Mouse (Mus musculus) lung, embryonic 14.5 days (tissue): Measurements from ENCODE around the gene Tab2. TPM values are rescaled to one million over a fixed set of nuclear protein-coding genes. Genes with fewer than 3 reads are reported as not detected.

ENCODE experiments used
- ATAC-seq: fragments of 200-750 bp; cut with Nextera tagmentation; 2 replicates; pipeline ENCODE4 v1.8.0; 2017; ENCODE audit warnings: mild to moderate bottlenecking, moderate TSS enrichment, moderate library complexity; ENCODE audit not compliant: insufficient read depth
- DNase-seq: peaks from one replicate; pipeline ENCODE4 v3.0.0-alpha.2; 2015
- H3K27ac ChIP-seq: fragments of 300-500 bp; sonication (generic); 2 replicates; pipeline ENCODE4 v1.5.1; 2014; ENCODE audit warnings: low read depth, mild to moderate bottlenecking, moderate library complexity
- H3K27me3 ChIP-seq: fragments of 300-500 bp; sonication (generic); 2 replicates; pipeline ENCODE4 v1.6.1; 2014; ENCODE audit warnings: low read length, control low read depth; ENCODE audit not compliant: insufficient read depth
- H3K36me3 ChIP-seq: fragments of 300-500 bp; sonication (generic); 2 replicates; pipeline ENCODE4 v1.6.1; 2014; ENCODE audit warnings: control low read depth; ENCODE audit not compliant: insufficient read depth
- H3K4me1 ChIP-seq: fragments of 300-500 bp; sonication (generic); 2 replicates; pipeline ENCODE4 v1.6.1; 2014; ENCODE audit warnings: antibody characterized with exemption, control low read depth; ENCODE audit not compliant: insufficient read depth
- H3K4me2 ChIP-seq: fragments of 300-500 bp; sonication (generic); 2 replicates; pipeline ENCODE4 v1.6.1; 2014; ENCODE audit warnings: mild to moderate bottlenecking
- H3K4me3 ChIP-seq: fragments of 300-500 bp; sonication (generic); 2 replicates; pipeline ENCODE4 v1.5.1; 2014; ENCODE audit warnings: low read depth, low read length
- H3K9ac ChIP-seq: fragments of 300-500 bp; sonication (generic); 2 replicates; pipeline ENCODE4 v1.6.1; 2014
- H3K9me3 ChIP-seq: fragments of 300-500 bp; sonication (generic); 2 replicates; pipeline ENCODE4 v1.6.1; 2016; ENCODE audit warnings: low read depth, low read length, control low read depth
- CTCF ChIP-seq: IDR thresholded peaks from 2 replicates; pipeline ENCODE4 v1.5.1; 2016; ENCODE audit warnings: antibody characterized with exemption, low read depth
- whole genome bisulfite sequencing: fragments of 180-500 bp; shearing (Covaris S2); extraction: QIAGEN DNeasy Blood & Tissue Kit; methylation state at CpG from one replicate; pipeline ENCODE4 v1.1.7; 2014; 5-methylcytosine and 5-hydroxymethylcytosine counted together
- polyA plus RNA-seq: library from polyadenylated mRNA; unstranded; fragments of >200 nt; fragmentation: Nextera tagmentation; extraction: Ambion mirVana; gene quantifications from 2 replicates; pipeline ENCODE4 v1.2.1, GENCODE M21; 2014

Tab2 gene
- 31.1 TPM in 2 replicates for polyA plus RNA-seq

GRCm38 (mm10) chr10:7956228-7957001 lies at the start of gene Tab2:
Tab2 (minus strand) TSS chr10:7956230.
- peaks cover 11% of the 10 kb centered on the region for H3K4me1 ChIP-seq
- H3K27me3 ChIP-seq: no peaks in the 10 kb centered on the region
- peak within 1 kb of the TSS; percentile 91 for H3K4me3 ChIP-seq
- ATAC-seq: peak; percentile 97
- WGBS: under 1% methylated on average over 78 of the region's 97 CpGs
- peak; percentile 96 for DNase-seq
- no peak for TF ChIP-seq CTCF
- H3K9ac ChIP-seq: peak within 1 kb of the TSS; percentile 98
- peak within 1 kb of the TSS; percentile 99 for H3K27ac ChIP-seq
- H3K36me3 ChIP-seq: no peaks in the 10 kb centered on the region
- peak within 1 kb of the TSS; percentile 70 for H3K4me2 ChIP-seq
- no peaks in the 10 kb centered on the region for H3K9me3 ChIP-seq

GRCm38 (mm10) chr10:7992258-7992919 lies 36.4 kb upstream of the Tab2 start:
- no peak for ATAC-seq
- no peaks in the 10 kb centered on the region for H3K4me1 ChIP-seq
- no peaks in the 10 kb centered on the region for H3K36me3 ChIP-seq
- H3K4me3 ChIP-seq: no peak overlapping the region
- H3K4me2 ChIP-seq: no peak overlapping the region
- H3K27ac ChIP-seq: no peak overlapping the region
- no peaks in the 10 kb centered on the region for H3K27me3 ChIP-seq
- 60% methylated on average over 10 of the region's 10 CpGs for WGBS
- H3K9ac ChIP-seq: no peak overlapping the region
- H3K9me3 ChIP-seq: no peaks in the 10 kb centered on the region
- TF ChIP-seq CTCF: no peak
- no peak for DNase-seq

- no peaks in the 10 kb centered on the region for H3K36me3 ChIP-seq
- no peaks in the 10 kb centered on the region for H3K9me3 ChIP-seq
- ATAC-seq (no peak), DNase-seq (peak; percentile 9)
- no peak overlapping the region for H3K9ac ChIP-seq
- no peaks in the 10 kb centered on the region for H3K4me1 ChIP-seq
- H3K4me2 ChIP-seq: no peak overlapping the region
- WGBS: 42% methylated on average over 5 of the region's 5 CpGs
- no peaks in the 10 kb centered on the region for H3K27me3 ChIP-seq
- no peak overlapping the region for H3K4me3 ChIP-seq
- H3K27ac ChIP-seq: no peak overlapping the region
- TF ChIP-seq CTCF: no peak
These were observed 35.6 kb upstream of the Tab2 start for GRCm38 (mm10) chr10:7991596-7991995.

GRCm38 (mm10) chr10:7987521-7987920 lies 31.5 kb upstream of the Tab2 start:
- 86% methylated on average over 8 of the region's 8 CpGs for WGBS
- ATAC-seq (no peak), DNase-seq (no peak)
- Histone ChIP-seq H3K27ac (no peak overlapping the region), H3K4me3 (no peak overlapping the region), H3K9ac (no peak overlapping the region), H3K36me3 (no peaks in the 10 kb centered on the region), H3K4me2 (no peak overlapping the region), H3K4me1 (no peaks in the 10 kb centered on the region), H3K9me3 (no peaks in the 10 kb centered on the region), H3K27me3 (no peaks in the 10 kb centered on the region)
- no peak for TF ChIP-seq CTCF

GRCm38 (mm10) chr10:7976462-7976861 lies 20.4 kb upstream of the Tab2 start:
- H3K4me1 ChIP-seq: no peaks in the 10 kb centered on the region

GRCm38 (mm10) chr10:7968747-7969280 lies 12.8 kb upstream of the Tab2 start:
- 76% methylated on average over 2 of the region's 2 CpGs for WGBS
- Histone ChIP-seq H3K9me3 (no peaks in the 10 kb centered on the region), H3K4me1 (no peaks in the 10 kb centered on the region), H3K27ac (no peak overlapping the region), H3K4me2 (no peak overlapping the region), H3K36me3 (no peaks in the 10 kb centered on the region), H3K27me3 (no peaks in the 10 kb centered on the region), H3K9ac (no peak overlapping the region), H3K4me3 (no peak overlapping the region)
- no peak for TF ChIP-seq CTCF
- no peak for DNase-seq
- peak; percentile 21; the same call in 1 of the 2 replicates for ATAC-seq

More at GRCm38 (mm10) chr10:7976462-7976861, 20.4 kb upstream of the Tab2 start:
- H3K4me2 ChIP-seq: no peak overlapping the region
- H3K4me3 ChIP-seq: no peak overlapping the region
- no peak for TF ChIP-seq CTCF
- no peaks in the 10 kb centered on the region; the same call in 1 of the 2 replicates for H3K9me3 ChIP-seq
- H3K27ac ChIP-seq: no peak overlapping the region
- DNase-seq: no peak
- WGBS: 95% methylated on average over 9 of the region's 9 CpGs
- H3K27me3 ChIP-seq: no peaks in the 10 kb centered on the region
- no peak for ATAC-seq
- H3K36me3 ChIP-seq: no peaks in the 10 kb centered on the region
- no peak overlapping the region for H3K9ac ChIP-seq

GRCm38 (mm10) chr10:7967096-7967495 lies 11.1 kb upstream of the Tab2 start:
- no peaks in the 10 kb centered on the region for H3K27me3 ChIP-seq
- no peak overlapping the region for H3K4me2 ChIP-seq
- H3K27ac ChIP-seq: no peak overlapping the region
- H3K4me1 ChIP-seq: no peaks in the 10 kb centered on the region
- 45% methylated on average over 3 of the region's 3 CpGs for WGBS
- ATAC-seq: no peak
- TF ChIP-seq CTCF: no peak
- no peak overlapping the region for H3K9ac ChIP-seq
- no peak for DNase-seq
- H3K4me3 ChIP-seq: no peak overlapping the region
- H3K36me3 ChIP-seq: no peaks in the 10 kb centered on the region
- no peaks in the 10 kb centered on the region for H3K9me3 ChIP-seq
